Mouse (Mus musculus): Measurements from ENCODE around the gene Palb2. TPM values are rescaled to one million over a fixed set of nuclear protein-coding genes. Genes with fewer than 3 reads are reported as not detected.
"Not testable (repeated sequence)": the region's sequence is repeated elsewhere in the genome, so short reads cannot be mapped to it uniquely, and the experiment has no call there.

Gene Palb2
- total RNA-seq, 2 experiments from 2014 or later: 0.94 to 1.5 TPM

- peak; percentile 89 for DNase-seq
- intact Hi-C loops (cut with DNase I): loop anchor here (2.0 to 5.0 kb wide), 5 partner anchors 31 to 96 kb away; partner anchors contain the start of genes Dctn5, Ears2, Gga2 and Palb2
Observed at GRCm38 (mm10) chr7:122101747-122102244, 31.0 kb downstream of the Palb2 start, which contains the start of gene Ndufab1. TSS of gene Ndufab1 (minus strand) at chr7:122101886.

GRCm38 (mm10) chr7:122101014-122101746, 31.6 kb downstream of the Palb2 start:
- DNase-seq: not testable (repeated sequence)
- intact Hi-C loops (cut with DNase I): loop anchor here (2.0 to 5.0 kb wide), 4 partner anchors 34 to 96 kb away; partner anchors contain the start of genes Ears2, Gga2 and Ubfd1

GRCm38 (mm10) chr7:122099222-122099621, 33.6 kb downstream of the Palb2 start:
- DNase-seq: peak; percentile 20 to 31
- intact Hi-C loops (cut with DNase I): loop anchor here (10.0 kb wide), 1 partner anchor 366 kb away; no protein-coding TSS in a partner anchor

DNA sequence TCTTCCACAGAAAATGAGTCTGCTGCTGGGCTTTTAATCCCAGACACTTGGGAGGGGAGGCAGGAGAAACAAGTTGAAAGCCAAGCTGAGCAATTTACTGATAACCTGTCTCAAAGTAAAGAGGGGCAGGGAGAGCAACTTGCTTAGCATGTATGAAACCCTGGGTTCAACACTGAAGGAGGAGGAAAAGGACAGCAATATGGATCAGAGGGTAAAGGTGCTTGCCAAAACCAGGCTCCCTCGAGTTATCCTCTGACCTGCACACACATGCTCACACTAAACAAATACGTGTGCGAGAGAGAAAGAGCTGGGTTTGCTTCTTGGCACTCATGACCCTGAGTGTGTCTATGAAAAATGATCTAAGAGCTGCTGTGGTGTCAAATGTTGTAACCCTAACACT, 34.8 kb downstream of the Palb2 start:
- DNase-seq: no peak
- intact Hi-C loops (cut with DNase I): loop anchor here (10.0 kb wide), 1 partner anchor 367 kb away; no protein-coding TSS in a partner anchor

- intact Hi-C loops (cut with DNase I): loop anchor here (10.0 kb wide), 1 partner anchor 370 kb away; no protein-coding TSS in a partner anchor
- DNase-seq: no peak
Observed at GRCm38 (mm10) chr7:122094564-122095330, 38.0 kb downstream of the Palb2 start.

GRCm38 (mm10) chr7:122087195-122087982, 45.4 kb downstream of the Palb2 start:
- intact Hi-C loops (cut with DNase I): no loop called here
- DNase-seq: no peak

DNA sequence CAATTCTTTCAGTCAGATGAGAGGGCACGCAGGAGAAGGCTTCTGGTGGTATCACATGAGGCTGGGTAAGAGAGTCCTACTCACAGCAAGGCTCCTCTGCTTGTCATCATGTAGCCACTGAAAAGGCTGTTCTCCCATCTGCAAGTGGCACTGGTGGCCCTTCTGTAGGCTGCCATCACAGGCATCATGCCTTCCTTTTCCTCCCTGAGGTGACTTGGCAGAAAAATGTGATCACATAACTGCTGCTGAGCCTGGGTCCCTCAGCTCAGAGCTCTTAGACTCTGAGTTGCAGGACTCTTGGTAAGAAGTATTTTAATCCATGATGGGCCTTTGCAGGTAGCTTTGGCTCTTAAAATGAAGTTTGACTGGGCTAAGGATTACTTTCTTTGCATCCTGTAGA, 51.7 kb downstream of the Palb2 start:
- intact Hi-C loops (cut with DNase I): no loop called here
- DNase-seq: no peak

GRCm38 (mm10) chr7:122079798-122080554, 52.8 kb downstream of the Palb2 start:
- intact Hi-C loops (cut with DNase I): no loop called here
- no peak for DNase-seq

- intact Hi-C loops (cut with DNase I): no loop called here
- DNase-seq: no peak
Observed at GRCm38 (mm10) chr7:122074374-122074773, 58.4 kb downstream of the Palb2 start.

GRCm38 (mm10) chr7:122067517-122068381, 65.0 kb downstream of the Palb2 start:
- intact Hi-C loops (cut with DNase I): loop anchor here (2.0 to 5.0 kb wide), 4 partner anchors 33 to 360 kb away; partner anchors contain the start of genes Cog7, Dctn5, Ndufab1 and Palb2
- no peak for DNase-seq

DNA sequence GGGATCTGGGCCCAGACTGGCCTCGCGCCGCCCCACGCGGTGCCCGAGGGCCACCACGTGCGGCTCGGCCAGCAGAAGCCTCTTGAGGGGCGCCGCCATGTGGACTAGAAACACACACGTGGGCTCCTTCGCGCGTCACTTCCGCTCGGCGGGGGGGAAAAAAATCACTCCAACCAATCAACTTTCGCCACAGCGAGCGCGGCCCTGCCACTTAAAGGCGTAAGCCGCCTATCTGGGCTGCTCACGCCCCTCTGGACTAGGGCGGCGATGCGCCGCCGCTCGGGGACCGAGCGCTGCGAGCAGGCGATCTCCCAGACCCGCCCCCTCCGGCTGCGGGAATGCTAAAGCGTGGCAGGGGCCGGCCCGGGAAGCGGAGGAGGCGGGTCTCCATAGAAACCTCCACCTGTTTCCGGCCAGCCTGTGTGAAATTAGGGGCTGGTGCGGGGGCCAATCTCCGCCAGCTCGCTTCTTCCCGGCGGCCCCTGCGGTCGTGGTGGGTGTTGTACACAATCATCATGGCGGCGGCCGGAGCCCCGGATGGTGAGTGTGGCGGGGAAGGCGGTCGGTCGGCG, 65.8 kb downstream of the Palb2 start, which contains the start of the genes Ubfd1 and Ears2:
Gene Ubfd1 (plus strand): TSS at position 231 of the 572 bp plus-strand sequence.
Gene Ears2 (minus strand): TSS at position 319 of the 572 bp plus-strand sequence.
- DNase-seq: peak; percentile 94 to 98
- intact Hi-C loops (cut with DNase I): loop anchor here (2.0 to 5.0 kb wide), 4 partner anchors 34 to 360 kb away; partner anchors contain the start of genes Cog7, Dctn5, Ndufab1 and Palb2

- no peak for DNase-seq
- intact Hi-C loops (cut with DNase I): loop anchor here (2.0 to 5.0 kb wide), 4 partner anchors 34 to 359 kb away; partner anchors contain the start of genes Cog7, Dctn5, Ndufab1 and Palb2
Observed at GRCm38 (mm10) chr7:122066102-122066944, 66.5 kb downstream of the Palb2 start.

DNA sequence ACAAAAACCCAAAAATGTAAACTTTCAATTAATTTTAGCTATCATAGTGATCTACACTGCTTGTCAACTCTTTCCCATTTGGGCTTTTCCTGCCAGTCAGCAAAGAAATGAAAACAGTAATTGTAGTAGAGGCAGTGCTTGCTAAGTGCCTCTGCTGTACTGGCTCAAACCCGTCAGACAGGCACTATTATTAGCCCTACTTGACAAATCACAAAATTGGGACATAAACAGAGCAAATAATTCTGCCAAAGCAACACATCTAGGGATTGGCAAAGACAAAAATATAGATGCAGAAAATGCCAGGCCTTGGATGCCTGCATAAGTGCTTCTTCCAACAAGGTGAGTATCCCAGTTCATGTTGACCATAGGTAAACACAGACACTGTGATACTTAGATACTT, 67.1 kb downstream of the Palb2 start:
- intact Hi-C loops (cut with DNase I): loop anchor here (2.0 to 5.0 kb wide), 4 partner anchors 35 to 358 kb away; partner anchors contain the start of genes Cog7, Dctn5, Ndufab1 and Palb2
- no peak for DNase-seq
